Comparison of ENCODE assay signal across 11 mouse cellular contexts in the genomic region with DNA sequence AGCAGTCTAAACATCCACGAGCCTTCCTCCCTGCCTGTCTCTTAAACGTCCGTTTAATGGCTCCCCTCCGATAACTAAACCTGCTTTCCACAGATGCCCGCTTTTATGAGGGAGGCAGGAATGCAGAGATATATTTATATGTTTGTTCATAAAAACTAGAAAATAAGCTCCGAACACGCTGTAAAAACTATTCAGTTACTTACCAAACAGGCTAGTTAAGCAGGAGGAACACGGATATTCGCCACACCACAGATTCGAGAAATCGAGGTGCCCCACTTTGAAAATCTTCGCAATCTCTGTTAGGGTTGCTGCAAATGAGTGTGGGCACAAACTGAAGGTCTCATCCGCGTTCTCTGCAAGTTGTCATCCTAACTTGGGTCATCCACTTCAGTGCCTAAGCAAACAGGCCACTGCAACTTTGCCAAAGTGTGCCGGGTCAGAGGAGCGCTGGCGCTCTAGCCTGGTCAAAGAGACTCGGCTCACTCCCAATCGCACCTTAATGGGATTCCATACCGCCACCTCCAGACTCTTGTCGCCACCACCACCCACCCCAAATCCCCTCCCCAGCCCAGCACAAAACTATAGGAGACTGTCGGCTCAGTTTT. TPM values are rescaled to one million over a fixed set of nuclear protein-coding genes. Genes with fewer than 3 reads are reported as not detected.
DNase-seq lines count a peak whose midpoint lies in the region; ATAC-seq and TF ChIP-seq lines count a peak whose summit lies in the region.
"Had no signal": no experiment of that assay in that cellular context is flagged by ENCODE, and none has a peak within 500 bp of the region (broad histone marks: within the 10 kb centered on the region; RNA-seq: fewer than 3 reads in every experiment).

No protein-coding gene starts in this region.

- H3K4me2 ChIP-seq in kidney, postnatal 0 days (ENCODE audit: low read length): no peak overlapping the region
- peak overlapping the region; percentile 64 for H3K4me2 ChIP-seq in embryonic facial prominence, embryonic 12.5 days (replicated peaks)

- no peak for ATAC-seq in kidney, postnatal 0 days (replicated peaks; ENCODE audit: low FRiP score, low read depth)
- ATAC-seq in embryonic facial prominence, embryonic 12.5 days (ENCODE audit: insufficient number of reproducible peaks, insufficient read depth, low FRiP score, low TSS enrichment): no peak

- H3K27ac ChIP-seq in kidney, postnatal 0 days: no peak overlapping the region
- 0 out of 2 replicates have a peak overlapping the region, but pooled peaks have one; percentile 63 for H3K27ac ChIP-seq in embryonic facial prominence, embryonic 12.5 days
- H3K27ac ChIP-seq: hindbrain, embryonic 12.5 days had no signal

- H3K27me3 ChIP-seq in kidney, postnatal 0 days (ENCODE audit: insufficient read depth, low read length): peaks cover 96% of the 10 kb centered on the region
- H3K27me3 ChIP-seq in embryonic facial prominence, embryonic 12.5 days: peaks cover 66% of the 10 kb centered on the region
- H3K27me3 ChIP-seq: CH12.LX had no signal

- no peak for TF ChIP-seq CTCF in kidney, postnatal 0 days (IDR thresholded peaks at IDR 0.05; ENCODE audit: low read depth)

- DNase-seq in kidney, postnatal 0 days (ENCODE audit: low spot score): no peak
- DNase-seq in kidney, postnatal 4 days: no peak
- DNase-seq in heart, postnatal 4 days: peak; percentile 67
- peak; percentile 47 for DNase-seq in retina, embryonic 14.5 days (ENCODE audit: low spot score)
- no peak for DNase-seq in left cerebral cortex, postnatal 4 days
- DNase-seq in right cerebral cortex, postnatal 4 days: no peak
- DNase-seq in layer of hippocampus, adult 9-10 months (ENCODE audit: low spot score): no peak

- WGBS in kidney, postnatal 0 days: 2% methylated on average over 22 of the region's 22 CpGs
- under 1% methylated on average over 22 of the region's 22 CpGs for WGBS in embryonic facial prominence, embryonic 12.5 days

- H3K36me3 ChIP-seq in kidney, postnatal 0 days (ENCODE audit: insufficient read depth, low read length): no peaks in the 10 kb centered on the region
- H3K36me3 ChIP-seq in embryonic facial prominence, embryonic 12.5 days: no peaks in the 10 kb centered on the region
- H3K36me3 ChIP-seq: hindbrain, embryonic 12.5 days had no signal

- H3K4me1 ChIP-seq in kidney, postnatal 0 days (replicated peaks; ENCODE audit: insufficient read depth, low read length): peaks cover 9% of the 10 kb centered on the region; the same call in 1 of the 2 replicates
- peaks cover 7% of the 10 kb centered on the region; the same call in 1 of the 2 replicates for H3K4me1 ChIP-seq in embryonic facial prominence, embryonic 12.5 days

- H3K4me3 ChIP-seq in kidney, postnatal 0 days (replicated peaks; ENCODE audit: low read depth, low read length): peak overlapping the region; percentile 30; the same call in 1 of the 2 replicates
- H3K4me3 ChIP-seq in embryonic facial prominence, embryonic 12.5 days: peak overlapping the region; percentile 49

- no peak overlapping the region for H3K9ac ChIP-seq in kidney, postnatal 0 days (ENCODE audit: low read depth, low read length)
- peak overlapping the region; percentile 7 for H3K9ac ChIP-seq in embryonic facial prominence, embryonic 12.5 days
- H3K9ac ChIP-seq: hindbrain, embryonic 12.5 days had no signal

- H3K9me3 ChIP-seq in kidney, postnatal 0 days (replicated peaks; ENCODE audit: low read length): no peaks in the 10 kb centered on the region
- H3K9me3 ChIP-seq in embryonic facial prominence, embryonic 12.5 days: no peaks in the 10 kb centered on the region
- H3K9me3 ChIP-seq: hindbrain, embryonic 12.5 days had no signal

- intact Hi-C loops in left cerebral cortex, postnatal 4 days (cut with DNase I): loop anchor here (10.0 kb wide), 3 partner anchors 435 to 695 kb away; no protein-coding TSS in a partner anchor

RNA-seq across cellular contexts. Expression of gene Hand2, which starts 0.7 kb away (rescaled TPM):
- not detected in 2 replicates for polyA plus RNA-seq in kidney, postnatal 0 days (2015; fragmentation: Nextera tagmentation; extraction: Ambion mirVana)
- 5.8 and 6.3 TPM in 2 replicates for polyA plus RNA-seq in embryonic facial prominence, embryonic 12.5 days (2016; fragmentation: Nextera tagmentation; extraction: Ambion mirVana)
- total RNA-seq in heart, postnatal 4 days (2021): 10 to 100 TPM; 62.1 to 69.6 TPM
- total RNA-seq in left cerebral cortex, postnatal 4 days (2021): not detected
- total RNA-seq: CH12.LX; left cerebral cortex, adult 18-20 months had no signal
- polyA plus RNA-seq: hindbrain, embryonic 12.5 days had no signal

Comparison
In these comparisons a context has a peak if more than half of its experiments do, and no peak if none do; other contexts are left out.
1. DNase-seq: peak in heart, postnatal 4 days (single experiment) and retina, embryonic 14.5 days (single experiment); none in kidney, postnatal 0 days (single experiment), kidney, postnatal 4 days (0 of 2), left cerebral cortex, postnatal 4 days (single experiment), right cerebral cortex, postnatal 4 days (single experiment) and layer of hippocampus, adult 9-10 months (single experiment).
2. RNA of gene Hand2, which starts 0.7 kb away (total RNA-seq): 62.1 to 69.6 TPM in heart, postnatal 4 days; not detected in left cerebral cortex, postnatal 4 days; every median in the first group is over 10 times any median in the second.